Mouse (Mus musculus) intestine, postnatal 0 days (tissue): Measurements from ENCODE around the gene Siglece. TPM values are rescaled to one million over a fixed set of nuclear protein-coding genes. Genes with fewer than 3 reads are reported as not detected.
"Not testable (repeated sequence)": the region's sequence is repeated elsewhere in the genome, so short reads cannot be mapped to it uniquely, and the experiment has no call there.

ENCODE experiments used
- ATAC-seq: fragments of 200-750 bp; cut with Nextera tagmentation; 2 replicates; pipeline ENCODE4 v1.8.0; 2017; ENCODE audit warnings: mild to moderate bottlenecking, moderate TSS enrichment, moderate library complexity
- H3K27ac ChIP-seq: fragments of 300-500 bp; sonication (generic); 2 replicates; pipeline ENCODE4 v1.5.1; 2014; ENCODE audit warnings: mild to moderate bottlenecking, low read depth, low read length, moderate library complexity
- H3K27me3 ChIP-seq: fragments of 300-500 bp; sonication (generic); replicated peaks from 2 replicates; pipeline ENCODE4 v1.6.1; 2014; ENCODE audit warnings: low read length, mixed read lengths; ENCODE audit not compliant: control insufficient read depth, insufficient read depth
- H3K36me3 ChIP-seq: fragments of 300-500 bp; sonication (generic); 2 replicates; pipeline ENCODE4 v1.6.1; 2014; ENCODE audit warnings: mild to moderate bottlenecking, moderate library complexity; ENCODE audit not compliant: control insufficient read depth, insufficient read depth
- H3K4me1 ChIP-seq: fragments of 300-500 bp; sonication (generic); replicated peaks from 2 replicates; pipeline ENCODE4 v1.6.1; 2014; ENCODE audit warnings: antibody characterized with exemption, low read length, mixed read lengths; ENCODE audit not compliant: control insufficient read depth, insufficient read depth
- H3K4me2 ChIP-seq: fragments of 300-500 bp; sonication (generic); replicated peaks from 2 replicates; pipeline ENCODE4 v1.6.1; 2014; ENCODE audit warnings: low read depth, mild to moderate bottlenecking, moderate library complexity
- H3K4me3 ChIP-seq: fragments of 300-500 bp; sonication (generic); 2 replicates; pipeline ENCODE4 v1.5.1; 2014; ENCODE audit warnings: low read depth, low read length
- H3K9ac ChIP-seq: fragments of 300-500 bp; sonication (generic); 2 replicates; pipeline ENCODE4 v1.6.1; 2014; ENCODE audit warnings: mild to moderate bottlenecking, low read depth, low read length
- H3K9me3 ChIP-seq: fragments of 300-500 bp; sonication (generic); 2 replicates; pipeline ENCODE4 v1.6.1; 2016; ENCODE audit warnings: mixed run types; ENCODE audit not compliant: control insufficient read depth
- CTCF ChIP-seq: sonication (generic); IDR thresholded peaks from 2 replicates; pipeline ENCODE4 v1.5.1; 2016; ENCODE audit warnings: low read depth, mild to moderate bottlenecking, control low read depth, antibody characterized with exemption, moderate library complexity
- WGBS: fragments of 180-500 bp; shearing (Covaris S2); extraction: QIAGEN DNeasy Blood & Tissue Kit; methylation state at CpG from one replicate; pipeline ENCODE4 v1.1.7; 2014; 5-methylcytosine and 5-hydroxymethylcytosine counted together
- polyA plus RNA-seq: library from polyadenylated mRNA; unstranded; fragments of >200 nt; fragmentation: Nextera tagmentation; extraction: Ambion mirVana; gene quantifications from 2 replicates; pipeline ENCODE4 v1.2.1, GENCODE M21; 2015

The Siglece gene
- polyA plus RNA-seq, 1 experiment from 2014 or later, result 0.64 TPM

DNA sequence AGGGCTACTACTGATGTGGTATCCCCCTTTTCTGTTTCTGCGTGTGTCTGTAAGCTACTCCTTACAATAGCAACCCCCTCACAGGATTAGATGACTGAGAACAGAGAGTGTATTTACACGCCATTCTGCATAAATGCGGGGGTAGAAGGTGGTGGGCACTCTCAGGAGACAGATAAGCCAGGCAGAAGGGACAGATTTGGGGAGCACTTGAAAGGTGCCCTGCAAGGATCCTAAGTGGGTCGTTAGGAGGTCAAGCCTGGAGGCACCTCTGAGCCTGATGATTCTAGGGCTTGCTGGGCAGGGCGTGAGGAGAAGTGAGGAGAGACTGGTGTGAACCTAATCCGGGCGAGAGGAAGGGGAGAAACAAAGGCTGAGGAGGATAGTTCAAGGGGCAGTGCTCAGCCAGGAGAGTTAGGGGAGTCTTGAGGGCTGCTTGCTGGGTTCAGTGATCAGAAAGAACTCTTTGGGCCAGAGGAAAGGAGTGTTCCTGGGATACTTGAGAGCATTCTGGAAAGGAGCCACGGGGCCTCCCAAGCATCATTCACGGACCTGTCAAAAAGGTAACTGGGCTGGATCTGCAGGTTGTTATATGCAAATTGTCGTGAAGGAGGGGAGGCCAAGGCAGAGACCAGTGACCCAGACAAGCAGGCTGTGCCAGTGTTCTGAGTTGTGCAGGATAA is 12.8 kb upstream of the Siglece start:
- Histone ChIP-seq H3K27me3 (no peaks in the 10 kb centered on the region), H3K9me3 (no peaks in the 10 kb centered on the region), H3K4me3 (peak overlapping the region; percentile 64), H3K4me2 (peak overlapping the region; percentile 66), H3K4me1 (no peaks in the 10 kb centered on the region), H3K27ac (no peak overlapping the region), H3K36me3 (peaks cover 26% of the 10 kb centered on the region), H3K9ac (peak overlapping the region; percentile 55)
- TF ChIP-seq CTCF, result no peak
- no peak for ATAC-seq
- WGBS, result 5% methylated on average over 10 of the region's 10 CpGs

DNA sequence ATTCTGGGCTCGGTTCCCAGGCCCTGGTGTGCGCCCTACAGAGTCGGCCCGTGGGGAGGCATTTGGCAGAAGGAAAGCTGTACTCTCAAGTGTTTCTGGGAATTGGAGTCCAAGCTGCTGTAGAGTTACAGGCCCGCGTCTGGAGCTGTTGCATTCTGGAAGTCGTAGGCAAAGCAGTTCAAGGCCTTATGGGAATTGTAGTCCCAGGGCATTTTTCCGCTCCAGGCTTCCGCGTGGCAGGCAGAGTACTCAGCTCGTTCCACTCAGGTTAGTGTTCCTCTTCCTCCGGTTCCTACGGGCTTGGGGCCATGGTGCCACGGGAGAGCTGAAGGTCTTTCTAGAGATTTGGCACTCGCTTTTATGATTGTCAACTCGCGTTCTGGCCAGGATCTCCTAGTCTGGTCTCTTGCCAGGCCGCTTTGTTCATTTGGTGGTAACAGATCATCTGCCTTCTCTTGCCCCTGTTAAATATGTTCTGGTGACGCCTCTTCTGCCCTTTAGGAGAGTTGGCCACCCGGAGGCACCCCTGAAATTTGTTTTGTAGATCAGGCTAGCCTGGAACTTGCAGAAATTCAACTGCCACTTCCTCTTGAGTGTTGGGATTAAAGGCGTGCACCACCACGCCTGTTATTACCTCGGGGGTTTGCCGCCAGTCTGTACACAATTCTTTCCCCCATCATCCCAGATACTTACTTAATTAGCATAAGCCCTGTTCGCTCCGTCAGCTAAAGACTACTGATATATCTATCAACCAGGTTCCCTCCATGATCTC is 12.0 kb upstream of the Siglece start, which contains the start of gene Ctu1:
Gene Ctu1, plus strand, starts transcription at position 208 of the 772 bp plus-strand sequence.
- H3K4me2 ChIP-seq, result peak within 1 kb of the TSS; percentile 66
- H3K27me3 ChIP-seq, result no peaks in the 10 kb centered on the region
- peak; percentile 89 for ATAC-seq
- H3K9me3 ChIP-seq, result no peaks in the 10 kb centered on the region
- H3K9ac ChIP-seq, result peak within 1 kb of the TSS; percentile 55
- H3K4me1 ChIP-seq, result no peaks in the 10 kb centered on the region
- H3K27ac ChIP-seq, result no peak within 1 kb of the TSS
- H3K4me3 ChIP-seq, result peak within 1 kb of the TSS; percentile 64
- no peak for TF ChIP-seq CTCF
- H3K36me3 ChIP-seq, result peaks cover 19% of the 10 kb centered on the region
- WGBS, result under 1% methylated on average over 26 of the region's 26 CpGs

DNA sequence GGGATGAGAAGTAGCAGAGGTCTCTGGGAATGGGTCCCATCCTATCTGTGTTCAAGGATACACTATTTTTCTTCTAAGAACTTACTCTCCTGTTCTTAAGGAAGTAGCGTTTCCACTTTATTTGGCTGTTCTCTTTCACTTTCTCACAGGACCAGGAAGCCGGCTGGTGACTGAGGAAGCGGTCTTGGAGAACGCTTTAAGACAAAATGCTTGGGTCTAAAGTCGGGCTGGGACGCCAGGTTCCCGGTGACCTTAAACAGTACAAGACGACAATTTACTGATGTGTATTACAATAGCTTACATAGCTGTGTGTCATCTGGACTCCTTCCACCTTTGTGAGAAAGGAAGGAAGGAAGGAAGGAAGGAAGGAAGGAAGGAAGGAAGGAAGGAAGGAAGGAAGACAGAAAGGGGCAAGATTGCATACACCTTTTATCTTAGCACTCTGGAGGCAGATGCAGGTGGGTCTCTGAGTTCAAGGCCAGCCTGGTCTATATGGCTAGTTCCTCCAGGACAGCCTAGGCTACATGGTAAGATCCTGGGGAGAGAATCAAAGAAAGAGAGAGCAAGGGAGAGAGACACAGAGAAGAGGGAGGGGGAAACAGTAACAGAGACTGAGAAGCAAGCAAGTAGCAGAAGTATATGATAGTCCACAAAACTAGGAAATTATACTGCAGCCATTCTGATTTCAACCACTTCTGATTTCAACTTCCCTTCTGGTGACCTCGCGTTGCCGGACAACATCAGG is 11.3 kb upstream of the Siglece start:
- Histone ChIP-seq H3K9ac (no peak overlapping the region), H3K4me1 (no peaks in the 10 kb centered on the region), H3K36me3 (peaks cover 11% of the 10 kb centered on the region), H3K27me3 (no peaks in the 10 kb centered on the region), H3K9me3 (no peaks in the 10 kb centered on the region), H3K27ac (no peak overlapping the region), H3K4me2 (peak overlapping the region; percentile 66), H3K4me3 (peak overlapping the region; percentile 64)
- WGBS, result 65% methylated on average over 11 of the region's 11 CpGs
- no peak for TF ChIP-seq CTCF
- ATAC-seq, result peak; percentile 0; the same call in 1 of the 2 replicates

DNA sequence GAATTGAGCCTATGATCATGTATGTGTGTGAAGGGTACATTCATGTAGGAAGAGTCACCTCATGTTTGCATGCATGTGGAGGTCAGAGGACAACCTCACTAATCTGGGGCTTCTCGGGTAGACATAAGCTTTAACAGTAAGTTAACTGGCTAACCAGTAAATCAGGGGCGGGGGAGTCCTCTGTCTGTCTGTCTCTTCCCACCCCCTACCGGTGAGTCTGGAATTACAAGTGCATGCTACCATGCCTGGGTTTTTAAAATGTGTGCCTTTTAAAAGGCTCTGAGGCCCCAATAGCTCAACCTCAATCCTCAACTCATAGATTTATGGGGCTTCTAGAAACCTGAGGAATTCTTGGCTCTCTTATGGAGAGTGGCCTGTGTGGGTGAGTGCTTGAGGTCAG is 8.6 kb upstream of the Siglece start:
- no peaks in the 10 kb centered on the region for H3K4me1 ChIP-seq
- H3K27me3 ChIP-seq, result no peaks in the 10 kb centered on the region
- H3K36me3 ChIP-seq, result no peaks in the 10 kb centered on the region
- no peaks in the 10 kb centered on the region for H3K9me3 ChIP-seq
- H3K27ac ChIP-seq, result no peak overlapping the region
- H3K4me2 ChIP-seq, result no peak overlapping the region
- no peak overlapping the region for H3K9ac ChIP-seq
- H3K4me3 ChIP-seq, result no peak overlapping the region
- WGBS, result 17% methylated on average over 3 of the region's 3 CpGs
- no peak for ATAC-seq
- TF ChIP-seq CTCF, result peak; percentile 64

DNA sequence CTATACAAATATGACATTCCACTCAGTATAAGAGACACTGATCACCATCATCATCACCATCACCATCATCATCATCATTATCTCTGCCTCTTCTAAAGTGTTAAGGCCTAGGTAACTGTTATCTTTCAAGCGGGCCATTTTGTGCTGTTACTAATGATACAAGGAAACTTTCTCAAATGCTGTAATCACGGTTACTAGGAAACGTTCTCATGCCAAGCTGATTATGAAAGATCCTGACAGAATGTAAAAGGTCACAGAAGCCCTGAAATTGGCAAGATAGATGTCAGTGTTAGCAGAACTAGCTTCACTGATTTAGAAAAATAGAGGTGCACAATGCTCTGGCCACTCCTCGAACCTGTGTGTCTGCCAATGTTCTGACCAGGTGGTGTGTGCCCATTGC is 7.3 kb upstream of the Siglece start:
- H3K4me3 ChIP-seq, H3K9ac ChIP-seq, ATAC-seq, H3K4me1 ChIP-seq, H3K27ac ChIP-seq, H3K4me2 ChIP-seq, H3K36me3 ChIP-seq, H3K9me3 ChIP-seq, H3K27me3 ChIP-seq: not testable (repeated sequence)
- 65% methylated on average over 4 of the region's 4 CpGs for WGBS

DNA sequence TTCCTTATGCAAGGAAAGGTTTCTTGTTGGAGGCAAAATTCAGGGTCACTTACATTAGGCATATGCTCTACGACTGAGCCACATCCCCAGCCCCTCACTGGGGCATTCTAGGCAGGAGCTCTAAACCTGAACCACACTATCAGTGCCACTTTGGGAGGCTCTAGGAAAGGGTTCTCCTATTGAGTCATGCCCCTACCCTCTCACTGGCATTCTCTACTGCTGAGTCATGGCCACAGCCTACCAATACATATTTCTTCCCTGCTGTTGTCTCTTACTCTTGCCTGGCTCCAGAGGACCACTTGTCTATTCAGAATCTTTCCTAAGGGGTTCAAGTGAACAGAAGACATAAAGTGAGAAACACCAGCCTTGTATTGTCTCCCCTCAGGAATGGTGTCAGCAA is 2.8 kb upstream of the Siglece start:
- WGBS, result 78% methylated on average over 1 of the region's 1 CpGs

More for the DNA sequence above, 2.8 kb upstream of the Siglece start:
- ATAC-seq, result no peak
- H3K27me3 ChIP-seq, result no peaks in the 10 kb centered on the region
- H3K27ac ChIP-seq, result no peak overlapping the region
- no peaks in the 10 kb centered on the region for H3K9me3 ChIP-seq
- H3K4me1 ChIP-seq, result no peaks in the 10 kb centered on the region
- H3K9ac ChIP-seq, result no peak overlapping the region
- no peaks in the 10 kb centered on the region for H3K36me3 ChIP-seq
- no peak overlapping the region for H3K4me3 ChIP-seq
- H3K4me2 ChIP-seq, result no peak overlapping the region
- no peak for TF ChIP-seq CTCF
